Mouse (Mus musculus): ENCODE data around the gene Nell1.
"Not testable (repeated sequence)": the region's sequence is repeated elsewhere in the genome, so short reads cannot be mapped to it uniquely, and the experiment has no call there.

Nell1 gene

GRCm38 (mm10) chr7:49974841-49975440, at the start of gene Nell1:
TSS of gene Nell1 (plus strand) at chr7:49974864.
- peak; percentile 34 to 47 for DNase-seq

GRCm38 (mm10) chr7:49928571-49928970, 46.1 kb upstream of the Nell1 start:
- no peak for DNase-seq

GRCm38 (mm10) chr7:49929999-49930398, 44.7 kb upstream of the Nell1 start:
- DNase-seq: no peak

GRCm38 (mm10) chr7:49933386-49934115, 41.1 kb upstream of the Nell1 start:
- DNase-seq: not testable (repeated sequence)

GRCm38 (mm10) chr7:49936821-49937220, 37.8 kb upstream of the Nell1 start:
- DNase-seq: no peak

- DNase-seq: peak in 1 of 2 experiments; percentile 12
Observed at GRCm38 (mm10) chr7:49942023-49942422, 32.6 kb upstream of the Nell1 start.

- DNase-seq: no peak
Observed at GRCm38 (mm10) chr7:49942490-49942889, 32.2 kb upstream of the Nell1 start.

GRCm38 (mm10) chr7:49946691-49947090, 28.0 kb upstream of the Nell1 start:
- DNase-seq: no peak

- peak in 1 of 2 experiments; percentile 8 for DNase-seq
Observed at GRCm38 (mm10) chr7:49953546-49954181, 21.0 kb upstream of the Nell1 start.

GRCm38 (mm10) chr7:49954834-49955233, 19.8 kb upstream of the Nell1 start:
- DNase-seq: no peak

- DNase-seq: peak; percentile 19 to 33
Observed at GRCm38 (mm10) chr7:49957142-49957541, 17.5 kb upstream of the Nell1 start.

- DNase-seq: no peak
Observed at GRCm38 (mm10) chr7:49963764-49964163, 10.9 kb upstream of the Nell1 start.

GRCm38 (mm10) chr7:49969516-49969915, 5.1 kb upstream of the Nell1 start:
- no peak for DNase-seq

- DNase-seq: peak; percentile 50 to 57
Observed at GRCm38 (mm10) chr7:49975441-49976121, 917 bp downstream of the Nell1 start.

- DNase-seq: peak; percentile 12 to 22
Observed at GRCm38 (mm10) chr7:49981511-49982227, 7.0 kb downstream of the Nell1 start.

- peak in 1 of 2 experiments; percentile 14 for DNase-seq
Observed at GRCm38 (mm10) chr7:49984698-49985097, 10.0 kb downstream of the Nell1 start.

GRCm38 (mm10) chr7:49985947-49986346, 11.3 kb downstream of the Nell1 start:
- no peak for DNase-seq

GRCm38 (mm10) chr7:49999321-49999720, 24.7 kb downstream of the Nell1 start:
- DNase-seq: no peak

GRCm38 (mm10) chr7:50005268-50005667, 30.6 kb downstream of the Nell1 start:
- no peak for DNase-seq

GRCm38 (mm10) chr7:50035187-50036153, 60.8 kb downstream of the Nell1 start:
- no peak for DNase-seq

- DNase-seq: no peak
Observed at GRCm38 (mm10) chr7:50041112-50041511, 66.4 kb downstream of the Nell1 start.

Measured in kidney, postnatal 4 days (tissue).